Mouse (Mus musculus) Muller cell, postnatal 12 days (primary cell): ENCODE results near the gene Ssbp2.

Experiments
- DNase-seq: peaks from one replicate; pipeline ENCODE4 v3.0.0-alpha.2; 2015; ENCODE audit errors: inconsistent ontology term

The Ssbp2 gene

GRCm38 (mm10) chr13:91727899-91728298 lies 267.8 kb downstream of the Ssbp2 start:
- no peak for DNase-seq

DNA sequence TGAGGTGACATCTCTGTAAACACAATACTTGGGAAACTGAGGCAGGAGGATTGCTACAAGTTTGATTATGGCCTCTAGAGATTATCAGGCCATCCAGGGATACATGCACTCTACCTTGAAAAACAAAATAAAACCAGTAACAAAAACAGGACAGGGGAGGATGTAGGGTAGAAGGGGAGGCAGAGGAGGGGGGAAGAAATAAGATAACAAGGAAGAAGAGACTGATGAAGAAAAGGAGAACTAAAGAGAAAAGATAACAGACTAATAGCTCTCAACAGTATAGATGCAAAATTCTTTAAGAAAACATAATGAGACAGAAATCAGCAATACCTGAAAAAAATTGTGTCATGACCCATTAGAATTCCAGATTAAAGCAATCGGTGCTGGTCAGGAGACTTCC lies 277.1 kb downstream of the Ssbp2 start:
- DNase-seq: no peak

- no peak for DNase-seq
Measured at GRCm38 (mm10) chr13:91740851-91741250, 280.8 kb downstream of the Ssbp2 start.

- DNase-seq: peak; percentile 77
Measured at GRCm38 (mm10) chr13:91741280-91742047, 281.4 kb downstream of the Ssbp2 start, which contains the start of gene Acot12. Gene Acot12, plus strand, starts transcription at chr13:91741512.

DNA sequence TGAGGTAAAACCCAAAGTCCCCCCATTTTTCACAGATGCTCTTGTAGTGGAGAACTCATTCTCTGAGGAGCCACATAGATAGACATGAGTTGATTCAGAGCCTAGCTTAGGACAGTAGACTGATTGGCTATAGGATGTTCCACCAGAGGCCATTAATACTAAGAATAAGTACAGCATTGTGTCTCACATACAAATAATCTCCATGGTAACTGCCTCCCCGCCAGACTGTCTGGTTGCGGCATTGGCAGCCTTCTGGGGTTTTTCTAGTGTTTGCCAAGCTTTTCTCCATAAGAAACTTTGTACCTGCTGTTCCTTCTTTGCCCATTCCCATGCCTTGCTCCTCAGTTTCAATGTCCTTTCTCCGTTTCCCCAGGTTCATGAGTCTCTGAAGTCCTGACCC lies 283.1 kb downstream of the Ssbp2 start:
- no peak for DNase-seq

DNA sequence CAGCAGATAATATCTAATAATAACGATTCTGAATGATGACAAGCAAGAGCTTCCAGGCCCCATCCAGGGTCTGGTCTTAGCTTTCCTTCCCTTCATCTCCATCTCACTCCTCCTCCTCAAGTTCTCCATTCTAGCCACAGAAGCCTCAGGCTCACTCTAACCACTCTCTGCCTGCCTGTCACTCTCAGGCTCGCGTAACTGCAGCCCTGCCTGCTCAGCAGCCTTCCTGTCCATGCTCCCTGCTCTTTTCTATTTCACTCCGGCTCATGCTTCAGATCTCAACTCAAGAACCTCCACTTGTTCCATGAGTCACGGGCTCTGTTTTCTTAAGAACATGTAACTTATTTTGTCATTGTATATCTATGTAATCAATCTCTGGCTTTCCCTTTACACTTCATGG lies 286.4 kb downstream of the Ssbp2 start:
- DNase-seq: no peak

DNA sequence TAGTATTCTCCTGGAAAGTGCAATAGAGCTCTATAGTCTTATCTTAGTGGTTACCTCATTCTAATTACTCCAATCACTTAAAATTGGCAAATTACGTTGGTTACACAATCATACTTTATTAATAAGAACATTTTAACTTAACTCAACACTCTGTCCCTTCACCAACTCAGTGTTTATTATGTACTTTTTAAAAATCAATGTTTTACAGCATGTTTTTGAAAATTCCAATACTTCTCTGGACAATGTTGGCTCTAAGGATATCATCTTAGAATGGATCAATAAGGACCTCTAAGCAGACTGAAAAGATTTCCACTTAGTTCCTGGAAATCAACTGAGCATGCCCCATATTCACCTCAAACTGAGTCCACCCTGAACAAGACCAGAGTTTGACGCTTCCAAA lies 288.3 kb downstream of the Ssbp2 start:
- DNase-seq: no peak

GRCm38 (mm10) chr13:91749981-91750380 lies 289.9 kb downstream of the Ssbp2 start:
- no peak for DNase-seq
